Mouse (Mus musculus) adrenal gland, adult 18-20 months (tissue): ENCODE measurements around the gene Prkch. TPM values are rescaled to one million over a fixed set of nuclear protein-coding genes. Genes with fewer than 3 reads are reported as not detected.

Experiments used
- DNase-seq, 2 experiments: peaks; one replicate each; pipeline ENCODE4 v3.0.0; 2021 to 2022; ENCODE audit warnings: low spot score in 2 of 2
- total RNA-seq, 2 experiments: library from RNA; stranded (reverse); gene quantifications; 1 replicate in 1 of 2; 2 replicates in 1 of 2; pipeline ENCODE4 v1.2.3; 2021

Prkch gene
- total RNA-seq, 2 experiments from 2014 or later = 11.0 to 12.5 TPM

GRCm38 (mm10) chr12:73708920-73709319 is 124.3 kb downstream of the Prkch start:
- peak; percentile 47 to 48 for DNase-seq

DNA sequence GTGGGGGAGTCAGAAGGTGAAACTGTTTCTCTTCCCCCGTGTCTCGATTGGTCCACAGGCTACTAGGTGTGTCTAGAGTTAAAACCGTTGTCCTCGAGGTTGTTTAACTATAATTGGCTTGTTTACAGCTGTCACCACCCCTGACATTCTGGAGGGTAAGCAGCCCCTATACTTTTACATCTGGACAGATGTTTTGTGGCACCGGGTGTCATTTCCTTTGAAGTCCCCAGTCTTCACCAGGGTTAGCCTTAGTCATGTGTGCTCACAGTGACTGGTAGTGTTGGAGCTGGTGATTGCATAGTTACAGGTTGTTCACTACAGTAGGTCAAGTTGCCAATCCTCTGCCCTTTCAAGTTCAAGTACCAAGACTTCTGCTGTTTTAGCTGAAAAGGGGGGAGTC is 126.2 kb downstream of the Prkch start:
- DNase-seq = no peak

- DNase-seq = no peak
Measured at GRCm38 (mm10) chr12:73712122-73712521, 127.5 kb downstream of the Prkch start.

DNA sequence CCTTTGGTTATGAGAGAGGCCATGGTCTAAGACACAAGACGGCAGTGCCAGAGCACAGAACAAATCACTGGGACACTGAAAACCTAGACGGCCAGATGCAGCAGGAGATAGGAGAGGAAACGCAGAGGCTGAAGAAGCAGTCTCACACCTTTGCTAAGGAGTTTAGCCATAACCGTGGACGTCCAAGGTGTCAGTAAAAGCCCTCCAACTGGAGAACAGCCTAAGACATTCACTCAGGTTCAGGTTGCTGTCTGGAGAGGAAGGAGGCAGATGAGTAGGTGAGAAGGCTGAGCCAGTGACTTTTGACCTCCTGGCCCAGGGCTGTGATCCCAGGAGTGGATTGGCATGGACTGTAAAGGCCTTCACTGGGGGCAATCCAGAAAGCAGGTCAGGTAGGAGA is 130.0 kb downstream of the Prkch start:
- DNase-seq = no peak

DNA sequence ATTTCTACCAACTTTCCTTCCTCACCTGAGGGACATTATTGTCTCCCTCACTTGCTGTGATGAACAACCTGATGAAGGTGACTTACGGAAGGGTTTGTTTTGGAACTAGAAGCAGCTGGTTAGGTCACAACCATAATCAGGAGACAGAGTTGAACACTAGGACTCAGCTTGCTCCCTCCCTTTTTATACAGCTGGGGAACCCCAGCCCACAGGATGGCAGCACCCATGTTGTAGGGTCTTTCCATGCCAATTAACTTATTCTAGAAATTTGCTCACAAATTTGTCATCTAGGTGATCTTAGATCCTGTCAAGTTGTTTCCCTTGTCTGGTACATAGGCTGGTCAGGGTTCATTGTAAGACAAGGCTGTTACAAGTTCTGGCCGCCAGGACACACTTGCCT is 130.7 kb downstream of the Prkch start:
- DNase-seq = no peak

DNA sequence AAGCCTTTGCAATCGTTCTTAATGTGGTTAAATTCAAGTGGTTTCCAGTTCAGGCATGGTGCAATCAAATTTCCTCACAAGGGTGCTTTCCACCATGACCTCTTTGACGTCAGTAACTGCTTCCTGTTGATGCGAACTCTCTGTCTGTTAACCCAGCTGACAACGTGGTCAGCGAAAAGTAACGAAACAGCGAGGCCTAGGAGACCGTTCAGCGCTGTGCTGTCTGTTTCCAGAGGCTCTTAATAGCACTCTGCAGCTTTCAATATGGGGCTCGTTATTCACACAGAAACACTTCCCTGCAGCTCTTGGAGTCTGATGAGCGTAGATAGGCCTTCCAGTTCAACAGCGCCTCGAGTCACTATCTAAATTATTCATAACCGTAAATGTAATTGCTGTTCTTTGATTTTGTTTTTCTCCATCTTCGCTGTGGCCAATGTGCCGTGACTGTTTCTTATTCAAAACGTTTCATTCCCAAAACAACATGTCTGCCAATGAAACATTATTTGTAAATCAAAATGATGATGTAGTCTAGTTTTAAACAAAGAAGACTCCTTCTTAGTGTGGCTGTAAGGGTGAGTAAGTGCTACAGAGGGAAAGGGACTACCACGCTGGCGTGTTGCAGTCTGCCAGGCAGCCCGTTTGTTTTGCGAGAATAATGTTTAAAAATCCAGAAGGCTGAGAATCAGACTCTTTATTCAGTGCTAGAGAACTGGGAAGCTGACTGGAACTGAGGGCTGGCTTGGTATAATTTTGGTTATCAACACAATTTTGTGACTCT is 131.5 kb downstream of the Prkch start:
- no peak for DNase-seq

DNA sequence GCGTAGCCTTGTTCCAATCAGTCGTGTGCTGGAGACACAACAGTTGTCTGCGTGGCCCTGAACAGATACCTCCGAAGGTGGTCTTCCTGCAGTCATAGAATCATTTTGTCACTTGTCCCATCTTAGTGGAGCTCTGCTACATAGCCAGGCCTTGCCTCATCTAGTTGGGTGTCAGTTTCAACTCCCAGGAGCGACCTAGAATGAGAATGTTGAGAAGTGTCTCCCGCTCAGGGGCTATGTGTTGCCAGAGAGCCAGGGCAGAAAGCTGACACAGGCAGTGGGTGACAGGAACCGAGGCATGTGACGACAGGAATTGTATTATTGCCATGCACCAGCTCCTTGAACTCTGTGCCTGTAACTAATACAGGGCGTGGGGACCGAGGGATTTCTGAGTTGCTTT is 133.4 kb downstream of the Prkch start:
- DNase-seq = no peak

DNA sequence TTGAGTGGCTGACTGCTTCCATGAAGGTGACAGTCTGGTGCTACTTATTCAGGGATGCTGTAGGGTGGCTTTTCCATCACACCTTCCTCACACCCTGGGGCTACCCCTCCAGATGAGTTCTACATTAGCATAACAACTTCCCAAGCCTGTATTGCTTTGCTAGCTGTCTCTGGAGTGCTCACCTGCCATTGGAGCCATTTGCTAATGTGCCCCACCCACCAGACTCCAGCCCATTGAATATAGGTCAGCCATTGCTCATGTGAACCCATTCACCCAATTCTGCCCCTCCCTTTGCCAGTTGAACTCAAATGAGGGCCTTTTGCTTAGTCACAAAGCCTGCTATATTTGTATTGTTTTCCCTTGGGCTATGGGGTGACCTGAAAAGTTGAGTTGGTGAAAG is 135.2 kb downstream of the Prkch start:
- no peak for DNase-seq

DNA sequence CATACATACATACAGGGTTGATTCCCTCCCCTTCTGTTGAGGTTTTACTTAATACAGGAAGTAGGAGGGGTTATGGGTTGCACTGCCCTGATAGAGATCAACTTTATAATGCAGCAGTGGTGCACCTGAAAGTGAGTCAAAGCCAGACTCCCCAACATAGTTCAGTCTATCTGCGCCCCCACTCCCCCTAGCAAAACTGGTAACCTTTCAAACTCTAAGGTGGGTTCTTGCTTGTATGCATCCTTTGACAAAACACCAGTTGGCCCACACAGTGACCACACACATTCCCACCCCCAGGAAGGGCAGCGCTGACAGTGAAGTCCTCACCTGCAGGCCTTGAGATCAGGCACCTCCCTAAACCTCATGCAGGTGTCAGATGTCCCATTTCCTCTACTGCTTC is 135.9 kb downstream of the Prkch start:
- no peak for DNase-seq

DNA sequence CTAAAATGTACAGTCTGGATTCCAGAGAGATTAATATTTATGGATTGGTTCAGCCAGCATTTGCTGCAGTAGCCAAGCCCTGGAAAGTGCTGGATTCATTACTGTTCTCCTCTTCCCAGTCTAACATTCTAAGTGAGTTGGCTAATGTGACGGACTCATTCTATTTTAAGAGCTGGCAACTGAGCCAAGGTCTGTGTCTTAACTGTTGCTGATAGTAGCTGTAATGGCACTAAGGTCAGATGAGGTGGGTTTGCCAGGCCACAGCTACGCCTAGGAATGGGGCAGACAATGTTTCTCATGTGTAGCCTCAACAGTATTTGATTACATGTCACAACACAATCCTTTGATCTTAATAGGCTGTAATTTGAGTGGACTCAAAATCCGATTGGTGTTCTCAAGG is 137.5 kb downstream of the Prkch start:
- DNase-seq = no peak

GRCm38 (mm10) chr12:73723067-73723466 is 138.5 kb downstream of the Prkch start:
- DNase-seq = no peak

DNA sequence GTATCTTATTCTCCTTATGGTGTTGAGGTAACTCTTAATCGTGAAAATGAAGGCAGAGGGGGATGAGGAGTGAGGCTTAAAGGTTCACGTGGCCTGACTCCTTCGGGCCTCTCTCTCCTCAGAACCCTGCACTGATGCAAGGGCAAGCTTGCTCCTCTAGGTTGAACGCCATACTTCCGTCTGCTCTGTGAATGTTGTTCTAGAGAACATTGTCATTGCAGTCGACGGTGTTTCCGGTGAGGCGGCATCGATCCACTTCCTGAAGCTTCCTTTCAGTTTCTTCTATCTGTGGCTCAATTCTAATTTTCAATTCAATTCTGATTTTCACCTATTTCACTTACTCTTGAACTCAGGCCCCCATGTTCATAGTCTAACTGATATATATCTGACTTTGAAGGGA is 139.3 kb downstream of the Prkch start:
- DNase-seq = no peak

DNA sequence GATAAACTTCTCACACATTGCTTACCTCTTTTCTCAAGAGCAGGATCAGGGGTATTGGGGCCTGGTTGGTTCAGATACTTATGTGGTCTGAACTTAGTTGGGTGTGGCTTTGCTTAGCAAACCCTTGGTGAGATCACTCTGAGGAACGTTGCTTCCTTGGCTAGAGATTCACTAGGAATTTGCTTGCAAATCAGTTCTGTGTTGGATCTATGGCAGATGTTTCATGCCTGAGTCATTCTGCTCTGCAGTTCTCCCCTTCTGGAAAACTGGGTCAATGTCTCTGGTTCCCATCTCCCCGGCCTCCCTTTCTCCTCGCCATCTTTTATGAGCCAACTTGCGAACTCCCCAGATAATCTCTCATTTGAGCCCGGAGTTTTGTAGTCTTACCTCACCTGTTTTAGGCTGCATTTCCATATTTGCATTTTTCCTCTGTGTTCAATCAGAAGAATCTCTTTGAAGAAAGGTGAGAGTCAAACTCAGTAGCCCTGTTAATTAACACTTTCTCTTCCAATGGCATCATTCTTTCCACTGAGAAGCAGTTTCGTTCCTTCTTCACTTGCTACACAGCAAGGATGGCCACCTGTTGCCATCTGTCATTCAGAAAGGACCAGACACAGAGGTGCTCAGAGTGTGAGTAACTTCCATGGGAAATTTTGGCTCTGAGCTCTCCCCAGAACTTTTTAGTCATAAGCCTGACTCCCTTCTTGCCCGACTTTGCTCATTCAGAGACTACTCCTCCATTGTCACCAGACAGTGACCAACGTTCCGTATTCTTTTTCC is 141.4 kb downstream of the Prkch start:
- peak in 1 of 2 experiments; percentile 12 for DNase-seq

DNA sequence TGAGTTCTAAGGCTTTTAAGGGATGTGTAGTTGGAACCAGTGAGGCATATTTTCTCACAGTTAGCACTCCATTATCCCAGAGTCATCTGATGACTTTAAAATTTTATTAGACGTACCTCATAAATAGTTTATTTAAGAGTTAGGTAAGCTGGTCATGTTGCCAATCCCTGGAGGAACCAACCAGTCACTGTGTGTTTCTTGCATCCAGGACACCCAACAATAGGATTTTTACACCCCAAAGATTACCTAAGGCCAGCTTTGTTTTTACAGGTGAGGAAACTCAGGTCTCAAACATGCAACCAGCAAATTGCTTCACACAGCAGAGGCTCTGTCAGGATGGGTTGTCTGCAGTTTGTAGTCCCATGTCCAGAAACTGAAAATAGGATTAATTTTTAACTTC is 142.4 kb downstream of the Prkch start:
- no peak for DNase-seq

- peak in 1 of 2 experiments; percentile 24 for DNase-seq
Measured at GRCm38 (mm10) chr12:73730603-73731002, 146.0 kb downstream of the Prkch start.

- no peak for DNase-seq
Measured at GRCm38 (mm10) chr12:73731093-73731492, 146.5 kb downstream of the Prkch start.

GRCm38 (mm10) chr12:73731848-73732540 is 147.4 kb downstream of the Prkch start:
- no peak for DNase-seq

GRCm38 (mm10) chr12:73732862-73733261 is 148.3 kb downstream of the Prkch start:
- DNase-seq = no peak

GRCm38 (mm10) chr12:73736931-73737330 is 152.3 kb downstream of the Prkch start:
- DNase-seq = no peak

DNA sequence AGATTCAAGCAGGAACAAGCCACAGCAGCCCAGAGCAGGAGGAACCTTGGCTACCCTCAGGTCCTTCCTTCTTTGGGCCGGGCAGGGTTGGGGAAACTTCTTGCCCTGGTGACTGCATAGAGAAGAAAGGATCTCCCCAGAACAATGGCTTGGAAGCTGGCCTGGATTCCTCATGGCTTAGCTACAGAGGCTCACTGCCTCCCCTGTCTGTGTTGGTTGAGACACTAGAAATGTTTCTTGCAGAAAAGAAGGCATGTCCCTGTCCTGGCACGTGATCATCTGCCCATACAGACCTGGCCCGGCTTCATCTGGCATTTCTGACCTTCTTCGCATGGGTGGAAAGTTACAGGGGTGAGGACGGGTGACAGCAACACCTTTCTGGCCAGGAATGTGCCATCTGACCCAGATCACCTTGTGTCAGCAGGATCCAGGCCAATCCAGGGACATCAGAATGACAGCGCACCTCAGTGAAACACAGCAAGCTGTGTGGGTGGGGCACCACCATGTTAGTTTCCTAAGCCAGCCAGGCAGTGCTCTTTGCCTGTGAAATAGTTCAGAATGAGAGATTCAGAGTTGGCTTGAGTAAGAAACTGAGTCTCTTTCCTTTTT is 155.1 kb downstream of the Prkch start:
- no peak for DNase-seq

DNA sequence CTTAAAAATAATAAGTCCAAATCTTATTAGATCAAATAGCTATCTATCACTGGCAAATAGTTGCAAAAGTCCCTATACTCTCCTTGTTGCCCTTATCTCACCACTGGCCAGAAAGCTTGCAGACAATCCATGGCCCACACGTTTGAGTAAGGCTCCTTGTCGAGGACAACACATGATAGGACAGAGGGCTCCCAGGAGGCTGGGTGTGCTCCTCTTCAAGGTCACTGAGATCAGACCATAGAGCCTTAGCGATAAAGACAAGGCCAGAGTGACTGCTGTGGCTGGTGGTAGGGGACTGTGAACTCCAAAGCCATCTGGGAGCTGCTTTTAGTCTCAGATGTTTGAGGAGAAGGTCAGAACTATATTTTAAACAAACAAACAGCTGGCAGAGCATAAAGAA is 158.0 kb downstream of the Prkch start:
- DNase-seq = no peak
